Mouse (Mus musculus) heart, adult 2 months (tissue): Measurements from ENCODE around the gene Clps.

ENCODE experiments used
- CTCF ChIP-seq: fragments of 200-600 bp; IDR thresholded peaks from 2 replicates; pipeline ENCODE4 v1.8.1; 2022; ENCODE audit warnings: antibody characterized with exemption, mild to moderate bottlenecking, moderate library complexity
- EP300 ChIP-seq: fragments of 200-500 bp; IDR thresholded peaks from 2 replicates; pipeline ENCODE4 v1.6.1; 2011; ENCODE audit warnings: low read depth, low read length, control low read depth; ENCODE audit not compliant: insufficient read depth
- POLR2A ChIP-seq: fragments of 200-500 bp; IDR thresholded peaks from 2 replicates; pipeline ENCODE4 v1.6.1; 2011; ENCODE audit warnings: mild to moderate bottlenecking, low read depth, low read length, control low read depth; ENCODE audit not compliant: insufficient read depth

DNA sequence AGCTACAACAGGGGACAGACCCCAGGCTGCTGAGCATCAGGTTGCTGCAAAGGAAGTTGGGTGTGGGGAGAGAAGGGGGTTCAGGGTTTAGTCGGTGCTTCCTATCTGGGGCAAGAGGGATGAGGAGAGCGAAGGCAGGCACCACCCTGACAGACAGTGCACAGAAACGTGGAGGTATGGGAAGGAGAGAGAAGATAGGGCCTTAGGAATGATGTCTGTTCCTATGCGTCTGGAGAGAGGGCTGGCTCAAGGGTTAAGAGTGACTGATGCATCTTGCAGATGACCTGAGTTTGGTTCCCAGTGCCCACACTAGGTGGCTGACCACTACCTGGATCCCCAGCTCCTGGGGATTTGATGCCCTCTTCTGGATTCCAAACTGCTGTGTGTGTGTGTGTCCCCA is 43.7 kb downstream of the Clps start:
- TF ChIP-seq CTCF (no peak), POLR2A (no peak), EP300 (no peak)
